ENCODE assay signal across 19 mouse cellular contexts in genomic region chr5:108521896-108522295, GRCm38 (mm10). TPM values are rescaled to one million over a fixed set of nuclear protein-coding genes. Genes with fewer than 3 reads are reported as not detected.
"Had no signal": no experiment of that assay in that cellular context is flagged by ENCODE, and none has a peak within 500 bp of the region (broad histone marks: within the 10 kb centered on the region; RNA-seq: fewer than 3 reads in every experiment).

No protein-coding gene starts in this region.

- ATAC-seq: hindbrain, embryonic 16.5 days; inflammation-experienced regulatory T-cells, adult 6 months; intestine, embryonic 15.5 days; intestine, postnatal 0 days had no signal

- DNase-seq: gastrocnemius, adult 2 months; gastrocnemius, postnatal 10 days; gastrocnemius, postnatal 25 days; heart, adult 2 months; heart, postnatal 14 days; heart, postnatal 4 days; kidney, adult 18-20 months; kidney, adult 8-10 months; kidney, postnatal 10 days; kidney, postnatal 25 days; kidney, postnatal 4 days; liver; liver, embryonic 13.5 days had no signal

RNA-seq across cellular contexts. Expression of gene Cplx1, which starts 27.9 kb away (rescaled TPM):
- total RNA-seq: gastrocnemius, adult 2 months; gastrocnemius, postnatal 25 days; granulocyte monocyte progenitor cell, adult 5-6 weeks had no signal
- polyA plus RNA-seq: inflammation-experienced regulatory T-cells, adult 6 months; liver, embryonic 11.5 days had no signal
